Mouse (Mus musculus): ENCODE results near the gene Pde7b. TPM values are rescaled to one million over a fixed set of nuclear protein-coding genes. Genes with fewer than 3 reads are reported as not detected.
A peak's percentile ranks its signal among the peaks of the same experiment; 100 is the strongest.

Pde7b gene
- polyA plus RNA-seq, 1 experiment from 2014 or later = 3.7 TPM

GRCm38 (mm10) chr10:20700633-20701032 is 24.2 kb downstream of the Pde7b start:
- no peak overlapping the region for H3K27ac ChIP-seq (replicated peaks)
- H3K4me1 ChIP-seq = no peaks in the 10 kb centered on the region
- no peaks in the 10 kb centered on the region for H3K9me3 ChIP-seq
- H3K27me3 ChIP-seq = no peaks in the 10 kb centered on the region
- no peaks in the 10 kb centered on the region for H3K36me3 ChIP-seq
- no peak overlapping the region for H3K4me3 ChIP-seq
- H3K9ac ChIP-seq (replicated peaks) = no peak overlapping the region
- H3K4me2 ChIP-seq (replicated peaks) = no peak overlapping the region
- 70% methylated on average over 7 of the region's 7 CpGs for WGBS
- ATAC-seq (replicated peaks) = no peak

GRCm38 (mm10) chr10:20699874-20700273 is 25.0 kb downstream of the Pde7b start:
- no peak overlapping the region for H3K9ac ChIP-seq (replicated peaks)
- no peaks in the 10 kb centered on the region for H3K9me3 ChIP-seq
- no peaks in the 10 kb centered on the region for H3K27me3 ChIP-seq
- H3K4me3 ChIP-seq = no peak overlapping the region
- H3K36me3 ChIP-seq = no peaks in the 10 kb centered on the region
- no peak overlapping the region for H3K27ac ChIP-seq (replicated peaks)
- ATAC-seq (replicated peaks) = no peak
- no peaks in the 10 kb centered on the region for H3K4me1 ChIP-seq
- WGBS = 87% methylated on average over 9 of the region's 9 CpGs
- H3K4me2 ChIP-seq (replicated peaks) = no peak overlapping the region

GRCm38 (mm10) chr10:20695637-20696036 is 29.2 kb downstream of the Pde7b start:
- Histone ChIP-seq H3K4me3 (no peak overlapping the region), H3K4me1 (no peaks in the 10 kb centered on the region), H3K9me3 (no peaks in the 10 kb centered on the region), H3K27ac (replicated peaks) (no peak overlapping the region), H3K36me3 (no peaks in the 10 kb centered on the region), H3K27me3 (no peaks in the 10 kb centered on the region), H3K4me2 (replicated peaks) (no peak overlapping the region), H3K9ac (replicated peaks) (no peak overlapping the region)
- WGBS = 80% methylated on average over 11 of the region's 11 CpGs
- ATAC-seq (replicated peaks) = no peak

GRCm38 (mm10) chr10:20690002-20690401 is 34.9 kb downstream of the Pde7b start:
- Histone ChIP-seq H3K9ac (replicated peaks) (no peak overlapping the region), H3K27ac (replicated peaks) (no peak overlapping the region), H3K4me1 (no peaks in the 10 kb centered on the region), H3K36me3 (no peaks in the 10 kb centered on the region), H3K4me3 (no peak overlapping the region), H3K4me2 (replicated peaks) (no peak overlapping the region), H3K9me3 (no peaks in the 10 kb centered on the region), H3K27me3 (no peaks in the 10 kb centered on the region)
- 77% methylated on average over 9 of the region's 9 CpGs for WGBS
- ATAC-seq (replicated peaks) = no peak

GRCm38 (mm10) chr10:20684151-20684550 is 40.7 kb downstream of the Pde7b start:
- H3K27me3 ChIP-seq = no peaks in the 10 kb centered on the region
- no peak for ATAC-seq (replicated peaks)
- no peak overlapping the region for H3K27ac ChIP-seq (replicated peaks)
- no peak overlapping the region for H3K4me3 ChIP-seq
- no peaks in the 10 kb centered on the region for H3K9me3 ChIP-seq
- WGBS = 96% methylated on average over 2 of the region's 2 CpGs
- H3K36me3 ChIP-seq = no peaks in the 10 kb centered on the region
- H3K9ac ChIP-seq (replicated peaks) = no peak overlapping the region
- H3K4me1 ChIP-seq = no peaks in the 10 kb centered on the region
- H3K4me2 ChIP-seq (replicated peaks) = no peak overlapping the region

GRCm38 (mm10) chr10:20680986-20681385 is 43.9 kb downstream of the Pde7b start:
- 95% methylated on average over 3 of the region's 3 CpGs for WGBS

GRCm38 (mm10) chr10:20675321-20675720 is 49.6 kb downstream of the Pde7b start:
- 57% methylated on average over 3 of the region's 3 CpGs for WGBS

More at GRCm38 (mm10) chr10:20680986-20681385, 43.9 kb downstream of the Pde7b start:
- H3K27me3 ChIP-seq = no peaks in the 10 kb centered on the region
- H3K4me1 ChIP-seq = no peaks in the 10 kb centered on the region
- H3K9me3 ChIP-seq = no peaks in the 10 kb centered on the region
- ATAC-seq (replicated peaks) = no peak
- H3K4me3 ChIP-seq = no peak overlapping the region
- no peaks in the 10 kb centered on the region for H3K36me3 ChIP-seq
- H3K9ac ChIP-seq (replicated peaks) = no peak overlapping the region
- H3K27ac ChIP-seq (replicated peaks) = no peak overlapping the region
- no peak overlapping the region for H3K4me2 ChIP-seq (replicated peaks)

GRCm38 (mm10) chr10:20673798-20674197 is 51.1 kb downstream of the Pde7b start:
- Histone ChIP-seq H3K36me3 (no peaks in the 10 kb centered on the region), H3K27ac (replicated peaks) (no peak overlapping the region), H3K4me3 (no peak overlapping the region), H3K9ac (replicated peaks) (no peak overlapping the region), H3K4me2 (replicated peaks) (no peak overlapping the region), H3K9me3 (no peaks in the 10 kb centered on the region), H3K4me1 (no peaks in the 10 kb centered on the region), H3K27me3 (no peaks in the 10 kb centered on the region)
- 71% methylated on average over 4 of the region's 4 CpGs for WGBS
- ATAC-seq (replicated peaks) = no peak

More at GRCm38 (mm10) chr10:20675321-20675720, 49.6 kb downstream of the Pde7b start:
- Histone ChIP-seq H3K9ac (replicated peaks) (no peak overlapping the region), H3K27ac (replicated peaks) (no peak overlapping the region), H3K36me3 (no peaks in the 10 kb centered on the region), H3K4me1 (no peaks in the 10 kb centered on the region), H3K27me3 (no peaks in the 10 kb centered on the region), H3K9me3 (no peaks in the 10 kb centered on the region), H3K4me2 (replicated peaks) (no peak overlapping the region), H3K4me3 (no peak overlapping the region)
- no peak for ATAC-seq (replicated peaks)

GRCm38 (mm10) chr10:20672591-20672990 is 52.3 kb downstream of the Pde7b start:
- H3K9me3 ChIP-seq = no peaks in the 10 kb centered on the region
- no peak overlapping the region for H3K4me2 ChIP-seq (replicated peaks)
- H3K27ac ChIP-seq (replicated peaks) = no peak overlapping the region
- no peaks in the 10 kb centered on the region for H3K27me3 ChIP-seq
- no peaks in the 10 kb centered on the region for H3K4me1 ChIP-seq
- no peak overlapping the region for H3K9ac ChIP-seq (replicated peaks)
- no peak for ATAC-seq (replicated peaks)
- H3K4me3 ChIP-seq = no peak overlapping the region
- H3K36me3 ChIP-seq = no peaks in the 10 kb centered on the region
- 84% methylated on average over 11 of the region's 11 CpGs for WGBS

GRCm38 (mm10) chr10:20671621-20672020 is 53.3 kb downstream of the Pde7b start:
- WGBS = 87% methylated on average over 5 of the region's 5 CpGs
- ATAC-seq (replicated peaks) = no peak
- Histone ChIP-seq H3K36me3 (no peaks in the 10 kb centered on the region), H3K9me3 (no peaks in the 10 kb centered on the region), H3K4me3 (no peak overlapping the region), H3K4me2 (replicated peaks) (no peak overlapping the region), H3K27me3 (no peaks in the 10 kb centered on the region), H3K9ac (replicated peaks) (no peak overlapping the region), H3K27ac (replicated peaks) (no peak overlapping the region), H3K4me1 (no peaks in the 10 kb centered on the region)

GRCm38 (mm10) chr10:20670541-20670940 is 54.3 kb downstream of the Pde7b start:
- no peak overlapping the region for H3K4me3 ChIP-seq
- 86% methylated on average over 8 of the region's 8 CpGs for WGBS
- H3K9me3 ChIP-seq = no peaks in the 10 kb centered on the region
- no peak overlapping the region for H3K27ac ChIP-seq (replicated peaks)
- H3K4me1 ChIP-seq = no peaks in the 10 kb centered on the region
- no peak overlapping the region for H3K9ac ChIP-seq (replicated peaks)
- H3K36me3 ChIP-seq = no peaks in the 10 kb centered on the region
- no peak for ATAC-seq (replicated peaks)
- no peak overlapping the region for H3K4me2 ChIP-seq (replicated peaks)
- no peaks in the 10 kb centered on the region for H3K27me3 ChIP-seq

- H3K4me3 ChIP-seq = no peak overlapping the region
- H3K4me2 ChIP-seq (replicated peaks) = no peak overlapping the region
- H3K9me3 ChIP-seq = no peaks in the 10 kb centered on the region
- peak; percentile 48; the same call in 1 of the 2 replicates for ATAC-seq (replicated peaks)
- H3K27ac ChIP-seq (replicated peaks) = 0 out of 2 replicates have a peak overlapping the region, but pooled peaks have one; percentile 7
- H3K9ac ChIP-seq (replicated peaks) = no peak overlapping the region
- no peaks in the 10 kb centered on the region for H3K36me3 ChIP-seq
- WGBS = 57% methylated on average over 10 of the region's 10 CpGs
- no peaks in the 10 kb centered on the region for H3K4me1 ChIP-seq
- no peaks in the 10 kb centered on the region for H3K27me3 ChIP-seq
Observed at GRCm38 (mm10) chr10:20669467-20669866, 55.4 kb downstream of the Pde7b start.

GRCm38 (mm10) chr10:20668577-20668976 is 56.3 kb downstream of the Pde7b start:
- no peaks in the 10 kb centered on the region for H3K9me3 ChIP-seq
- H3K9ac ChIP-seq (replicated peaks) = no peak overlapping the region
- WGBS = 14% methylated on average over 4 of the region's 4 CpGs
- no peak for ATAC-seq (replicated peaks)
- H3K4me2 ChIP-seq (replicated peaks) = no peak overlapping the region
- H3K4me3 ChIP-seq = no peak overlapping the region
- H3K4me1 ChIP-seq = no peaks in the 10 kb centered on the region
- H3K36me3 ChIP-seq = no peaks in the 10 kb centered on the region
- H3K27ac ChIP-seq (replicated peaks) = no peak overlapping the region
- no peaks in the 10 kb centered on the region for H3K27me3 ChIP-seq
